Mouse (Mus musculus) hindbrain, embryonic 12.5 days (tissue): ENCODE data around the gene Rims3. TPM values are rescaled to one million over a fixed set of nuclear protein-coding genes. Genes with fewer than 3 reads are reported as not detected.

Experiments used
- ATAC-seq: fragments of 200-750 bp; cut with Nextera tagmentation; 2 replicates; pipeline ENCODE4 v1.8.0; 2017; ENCODE audit warnings: moderate TSS enrichment; ENCODE audit not compliant: low FRiP score
- H3K27ac ChIP-seq: fragments of 300-500 bp; sonication (generic); 2 replicates; pipeline ENCODE4 v1.5.1; 2016; ENCODE audit warnings: mild to moderate bottlenecking
- H3K27me3 ChIP-seq: fragments of 300-500 bp; sonication (generic); 2 replicates; pipeline ENCODE4 v1.6.1; 2016; ENCODE audit warnings: mild to moderate bottlenecking
- H3K36me3 ChIP-seq: fragments of 300-500 bp; sonication (generic); 2 replicates; pipeline ENCODE4 v1.6.1; 2016; ENCODE audit warnings: mild to moderate bottlenecking
- H3K4me1 ChIP-seq: fragments of 300-500 bp; sonication (generic); 2 replicates; pipeline ENCODE4 v1.6.1; 2016
- H3K4me2 ChIP-seq: fragments of 300-500 bp; sonication (generic); replicated peaks from 2 replicates; pipeline ENCODE4 v1.6.1; 2016; ENCODE audit warnings: mild to moderate bottlenecking
- H3K4me3 ChIP-seq: fragments of 300-500 bp; sonication (generic); 2 replicates; pipeline ENCODE4 v1.5.1; 2016; ENCODE audit warnings: mild to moderate bottlenecking
- H3K9ac ChIP-seq: fragments of 300-500 bp; sonication (generic); 2 replicates; pipeline ENCODE4 v1.6.1; 2016; ENCODE audit warnings: mild to moderate bottlenecking, moderate library complexity
- H3K9me3 ChIP-seq: fragments of 300-500 bp; sonication (generic); replicated peaks from 2 replicates; pipeline ENCODE4 v1.6.1; 2016; ENCODE audit warnings: mild to moderate bottlenecking
- WGBS: fragments of 180-500 bp; shearing (Covaris S2); methylation state at CpG from one replicate; pipeline ENCODE4 v1.1.7; 2016; 5-methylcytosine and 5-hydroxymethylcytosine counted together
- polyA plus RNA-seq: library from polyadenylated mRNA; unstranded; fragments of >200 nt; fragmentation: Nextera tagmentation; extraction: Ambion mirVana; gene quantifications from 2 replicates; pipeline ENCODE4 v1.2.1, GENCODE M21; 2016

Rims3 gene
- polyA plus RNA-seq, 1 experiment from 2014 or later = 9.2 TPM

GRCm38 (mm10) chr4:120895810-120896584, 41.4 kb downstream of the Rims3 start:
- Histone ChIP-seq H3K4me3 (no peak overlapping the region), H3K27ac (no peak overlapping the region), H3K9me3 (no peaks in the 10 kb centered on the region), H3K36me3 (no peaks in the 10 kb centered on the region), H3K9ac (no peak overlapping the region), H3K4me1 (peaks cover 6% of the 10 kb centered on the region), H3K27me3 (0 out of 2 replicates have a peak, but pooled peaks cover 2% of the 10 kb centered on the region), H3K4me2 (no peak overlapping the region)
- 84% methylated on average over 7 of the region's 7 CpGs for WGBS
- no peak for ATAC-seq

GRCm38 (mm10) chr4:120904533-120904932, 49.9 kb downstream of the Rims3 start:
- no peaks in the 10 kb centered on the region for H3K9me3 ChIP-seq
- ATAC-seq = no peak
- no peaks in the 10 kb centered on the region for H3K36me3 ChIP-seq
- 83% methylated on average over 4 of the region's 4 CpGs for WGBS
- H3K4me2 ChIP-seq = no peak overlapping the region
- H3K4me1 ChIP-seq = no peaks in the 10 kb centered on the region
- H3K9ac ChIP-seq = no peak overlapping the region
- no peak overlapping the region for H3K4me3 ChIP-seq
- no peaks in the 10 kb centered on the region for H3K27me3 ChIP-seq
- no peak overlapping the region for H3K27ac ChIP-seq

- Histone ChIP-seq H3K4me3 (no peak overlapping the region), H3K27ac (no peak overlapping the region), H3K27me3 (no peaks in the 10 kb centered on the region), H3K36me3 (no peaks in the 10 kb centered on the region), H3K9ac (no peak overlapping the region), H3K4me2 (no peak overlapping the region), H3K9me3 (no peaks in the 10 kb centered on the region), H3K4me1 (no peaks in the 10 kb centered on the region)
- ATAC-seq = no peak
- WGBS = 75% methylated on average over 5 of the region's 5 CpGs
Observed at GRCm38 (mm10) chr4:120905644-120906043, 51.0 kb downstream of the Rims3 start.

GRCm38 (mm10) chr4:120909558-120910150, 55.0 kb downstream of the Rims3 start:
- no peaks in the 10 kb centered on the region for H3K9me3 ChIP-seq
- no peak overlapping the region for H3K27ac ChIP-seq
- H3K9ac ChIP-seq = no peak overlapping the region
- H3K27me3 ChIP-seq = no peaks in the 10 kb centered on the region
- 33% methylated on average over 15 of the region's 15 CpGs for WGBS
- H3K4me3 ChIP-seq = no peak overlapping the region
- H3K4me1 ChIP-seq = no peaks in the 10 kb centered on the region
- H3K4me2 ChIP-seq = no peak overlapping the region
- no peaks in the 10 kb centered on the region for H3K36me3 ChIP-seq
- peak; percentile 46; the same call in 1 of the 2 replicates for ATAC-seq

GRCm38 (mm10) chr4:120911086-120911485, 56.5 kb downstream of the Rims3 start:
- ATAC-seq = no peak
- no peak overlapping the region for H3K9ac ChIP-seq
- H3K36me3 ChIP-seq = no peaks in the 10 kb centered on the region
- no peak overlapping the region for H3K4me3 ChIP-seq
- no peaks in the 10 kb centered on the region for H3K4me1 ChIP-seq
- no peak overlapping the region for H3K4me2 ChIP-seq
- H3K9me3 ChIP-seq = no peaks in the 10 kb centered on the region
- H3K27ac ChIP-seq = no peak overlapping the region
- H3K27me3 ChIP-seq = no peaks in the 10 kb centered on the region
- WGBS = 88% methylated on average over 6 of the region's 6 CpGs

- no peak overlapping the region for H3K4me2 ChIP-seq
- no peak for ATAC-seq
Observed at GRCm38 (mm10) chr4:120912866-120913265, 58.2 kb downstream of the Rims3 start.

GRCm38 (mm10) chr4:120913443-120913842, 58.8 kb downstream of the Rims3 start:
- WGBS = 66% methylated on average over 8 of the region's 8 CpGs

More at GRCm38 (mm10) chr4:120912866-120913265, 58.2 kb downstream of the Rims3 start:
- 59% methylated on average over 4 of the region's 4 CpGs for WGBS
- Histone ChIP-seq H3K4me1 (no peaks in the 10 kb centered on the region), H3K27ac (no peak overlapping the region), H3K27me3 (no peaks in the 10 kb centered on the region), H3K9me3 (no peaks in the 10 kb centered on the region), H3K4me3 (no peak overlapping the region), H3K9ac (no peak overlapping the region), H3K36me3 (no peaks in the 10 kb centered on the region)

GRCm38 (mm10) chr4:120913861-120914260, 59.2 kb downstream of the Rims3 start:
- H3K4me3 ChIP-seq = no peak overlapping the region
- H3K36me3 ChIP-seq = no peaks in the 10 kb centered on the region
- H3K9me3 ChIP-seq = no peaks in the 10 kb centered on the region
- no peaks in the 10 kb centered on the region for H3K4me1 ChIP-seq
- H3K4me2 ChIP-seq = no peak overlapping the region
- H3K27me3 ChIP-seq = no peaks in the 10 kb centered on the region
- H3K9ac ChIP-seq = no peak overlapping the region
- no peak overlapping the region for H3K27ac ChIP-seq
- ATAC-seq = no peak
- 83% methylated on average over 1 of the region's 1 CpGs for WGBS

More at GRCm38 (mm10) chr4:120913443-120913842, 58.8 kb downstream of the Rims3 start:
- no peak for ATAC-seq
- Histone ChIP-seq H3K36me3 (no peaks in the 10 kb centered on the region), H3K27me3 (no peaks in the 10 kb centered on the region), H3K9me3 (no peaks in the 10 kb centered on the region), H3K4me1 (no peaks in the 10 kb centered on the region), H3K4me3 (no peak overlapping the region), H3K4me2 (no peak overlapping the region), H3K27ac (no peak overlapping the region), H3K9ac (no peak overlapping the region)

GRCm38 (mm10) chr4:120914501-120914900, 59.9 kb downstream of the Rims3 start:
- Histone ChIP-seq H3K27me3 (no peaks in the 10 kb centered on the region), H3K9ac (no peak overlapping the region), H3K4me1 (no peaks in the 10 kb centered on the region), H3K36me3 (peaks cover 1% of the 10 kb centered on the region; the same call in 1 of the 2 replicates), H3K9me3 (no peaks in the 10 kb centered on the region), H3K27ac (no peak overlapping the region), H3K4me2 (no peak overlapping the region), H3K4me3 (no peak overlapping the region)
- 78% methylated on average over 4 of the region's 4 CpGs for WGBS
- no peak for ATAC-seq

- Histone ChIP-seq H3K9ac (no peak overlapping the region), H3K4me1 (peaks cover 9% of the 10 kb centered on the region), H3K4me3 (no peak overlapping the region), H3K4me2 (no peak overlapping the region), H3K27me3 (no peaks in the 10 kb centered on the region), H3K27ac (no peak overlapping the region), H3K36me3 (peaks cover 32% of the 10 kb centered on the region), H3K9me3 (0 out of 2 replicates have a peak, but pooled peaks cover 5% of the 10 kb centered on the region)
- WGBS = 95% methylated on average over 8 of the region's 8 CpGs
- no peak for ATAC-seq
Observed at GRCm38 (mm10) chr4:120921461-120921860, 66.8 kb downstream of the Rims3 start.

GRCm38 (mm10) chr4:120924554-120925299, 70.1 kb downstream of the Rims3 start, which contains the start of gene Exo5:
Gene Exo5, minus strand, starts transcription at chr4:120925017.
- Histone ChIP-seq H3K4me1 (peaks cover 9% of the 10 kb centered on the region), H3K4me2 (peak within 1 kb of the TSS; percentile 48), H3K27ac (peak within 1 kb of the TSS; percentile 85), H3K9ac (peak within 1 kb of the TSS; percentile 71), H3K36me3 (peaks cover 29% of the 10 kb centered on the region), H3K27me3 (no peaks in the 10 kb centered on the region), H3K9me3 (0 out of 2 replicates have a peak, but pooled peaks cover 5% of the 10 kb centered on the region), H3K4me3 (peak within 1 kb of the TSS; percentile 49)
- WGBS = under 1% methylated on average over 33 of the region's 33 CpGs
- peak; percentile 99 for ATAC-seq

GRCm38 (mm10) chr4:120925386-120925785, 70.8 kb downstream of the Rims3 start:
- Histone ChIP-seq H3K9me3 (0 out of 2 replicates have a peak, but pooled peaks cover 5% of the 10 kb centered on the region), H3K4me1 (peaks cover 9% of the 10 kb centered on the region), H3K27ac (peak overlapping the region; percentile 85), H3K4me2 (peak overlapping the region; percentile 48), H3K36me3 (peaks cover 25% of the 10 kb centered on the region), H3K27me3 (no peaks in the 10 kb centered on the region), H3K9ac (peak overlapping the region; percentile 71), H3K4me3 (peak overlapping the region; percentile 49)
- ATAC-seq = peak; percentile 71
- WGBS = 21% methylated on average over 3 of the region's 3 CpGs
